Mouse (Mus musculus): ENCODE measurements around the gene Cdc6. TPM values are rescaled to one million over a fixed set of nuclear protein-coding genes. Genes with fewer than 3 reads are reported as not detected.

The Cdc6 gene
- total and polyA plus RNA-seq, 3 experiments, result 56.9 to 104 (median 69.4) TPM

- no peak overlapping the region for H3K9ac ChIP-seq (ENCODE audit: control insufficient read depth, low read depth, low read length, poor library complexity, severe bottlenecking)
- no peak overlapping the region for H3K27ac ChIP-seq (ENCODE audit: control insufficient read depth, low read depth, low read length)
- no peak overlapping the region for H3K4me3 ChIP-seq (ENCODE audit: control insufficient read depth in 1 of 2, insufficient read depth in 1 of 2, low read depth in 2 of 2, low read length in 2 of 2)
- TF ChIP-seq E2F4 (IDR thresholded peaks at IDR 0.05; ENCODE audit: borderline replicate concordance, low read depth, low read length) (no peak), CTCF (IDR thresholded peaks at IDR 0.05 in 2 of 3, conservative IDR thresholded peaks at IDR 0.05 in 1 of 3; ENCODE audit: control insufficient read depth in 1 of 3, insufficient read depth in 1 of 3, low read depth in 2 of 3, low read length in 3 of 3, poor library complexity in 1 of 3, severe bottlenecking in 1 of 3) (no peak), SIN3A (IDR thresholded peaks at IDR 0.05; ENCODE audit: low read length) (no peak), TAL1 (IDR thresholded peaks at IDR 0.05; ENCODE audit: low read length) (no peak), HCFC1 (IDR thresholded peaks at IDR 0.05; ENCODE audit: low read depth, low read length) (no peak), NRF1 (IDR thresholded peaks at IDR 0.05; ENCODE audit: insufficient read depth, low read depth, low read length, poor library complexity, severe bottlenecking) (no peak), MAZ (IDR thresholded peaks at IDR 0.05; ENCODE audit: low read depth, low read length) (no peak), MEF2A (IDR thresholded peaks at IDR 0.05; ENCODE audit: extremely low read depth, insufficient replicate concordance, low read depth, low read length, poor library complexity, severe bottlenecking) (no peak), BHLHE40 (IDR thresholded peaks at IDR 0.05; ENCODE audit: borderline replicate concordance, low read depth, low read length) (no peak), CHD1 (IDR thresholded peaks at IDR 0.05; ENCODE audit: low read depth, low read length) (no peak), EP300 (IDR thresholded peaks at IDR 0.05; ENCODE audit: low read depth in 1 of 2, low read length in 2 of 2) (no peak), USF2 (IDR thresholded peaks at IDR 0.05; ENCODE audit: borderline replicate concordance in 1 of 2, insufficient read depth in 1 of 2, low read depth in 1 of 2, low read length in 2 of 2) (no peak), NELFE (IDR thresholded peaks at IDR 0.05; ENCODE audit: low read depth, low read length) (no peak), MAX (IDR thresholded peaks at IDR 0.05; ENCODE audit: low read length) (no peak), KAT2A (conservative IDR thresholded peaks at IDR 0.05; ENCODE audit: low read depth, low read length) (no peak), POLR2AphosphoS5 (IDR thresholded peaks at IDR 0.05; ENCODE audit: borderline replicate concordance, low read depth, low read length) (no peak), ZMIZ1 (IDR thresholded peaks at IDR 0.05; ENCODE audit: low read depth, low read length) (no peak), ETS1 (IDR thresholded peaks at IDR 0.05; ENCODE audit: low read depth, low read length) (no peak), POLR2AphosphoS2 (IDR thresholded peaks at IDR 0.05; ENCODE audit: low read length) (no peak), RCOR1 (IDR thresholded peaks at IDR 0.05; ENCODE audit: low read depth, low read length) (no peak)
- H3K79me2 ChIP-seq (ENCODE audit: control insufficient read depth, insufficient read depth, low read length, poor library complexity), result no peaks in the 10 kb centered on the region
- no peaks in the 10 kb centered on the region for H3K9me3 ChIP-seq (replicated peaks; ENCODE audit: insufficient read depth, low read length)
- H3K36me3 ChIP-seq (ENCODE audit: control insufficient read depth in 1 of 2, insufficient read depth in 2 of 2, low read length in 2 of 2), result peaks cover 0 to 30% of the 10 kb centered on the region in 2 experiments; a peak in 2 of 4 replicates
- no peaks in the 10 kb centered on the region for H3K27me3 ChIP-seq (ENCODE audit: control insufficient read depth in 1 of 2, insufficient read depth in 2 of 2, low read length in 2 of 2)
- no peak for DNase-seq (ENCODE audit: low read depth, low spot score)
- peaks cover 0 to 5% of the 10 kb centered on the region in 2 experiments; a peak in 2 of 4 replicates for H3K4me1 ChIP-seq (ENCODE audit: control insufficient read depth in 1 of 2, insufficient read depth in 2 of 2, low read length in 2 of 2)
Measured at GRCm38 (mm10) chr11:98889077-98889476, 18.5 kb upstream of the Cdc6 start.

DNA sequence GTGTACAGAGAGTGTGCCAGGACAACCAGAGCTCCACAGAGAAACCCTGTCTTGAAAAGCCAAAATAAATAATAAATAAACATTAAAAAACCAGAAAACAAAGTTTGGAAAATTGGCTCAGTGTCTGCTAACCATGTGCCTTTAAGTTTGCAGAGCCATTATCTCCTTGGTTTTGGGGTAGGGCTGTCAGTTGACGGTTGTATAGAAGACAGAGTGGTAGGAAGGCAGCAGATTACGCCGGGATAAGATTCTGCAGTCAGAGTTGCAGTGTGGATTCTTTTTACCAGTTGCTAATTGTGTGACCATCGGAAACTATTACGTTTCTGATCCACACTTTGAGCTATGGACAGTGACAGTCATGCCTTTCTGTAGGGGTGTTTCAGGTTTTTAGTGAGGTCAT is 17.6 kb upstream of the Cdc6 start:
- DNase-seq (ENCODE audit: low read depth, low spot score), result no peak
- no peak overlapping the region for H3K27ac ChIP-seq (ENCODE audit: control insufficient read depth, low read depth, low read length)
- no peaks in the 10 kb centered on the region for H3K9me3 ChIP-seq (replicated peaks; ENCODE audit: insufficient read depth, low read length)
- H3K9ac ChIP-seq (ENCODE audit: control insufficient read depth, low read depth, low read length, poor library complexity, severe bottlenecking), result no peak overlapping the region
- H3K27me3 ChIP-seq (ENCODE audit: control insufficient read depth in 1 of 2, insufficient read depth in 2 of 2, low read length in 2 of 2), result no peaks in the 10 kb centered on the region
- no peak overlapping the region for H3K4me3 ChIP-seq (ENCODE audit: control insufficient read depth in 1 of 2, insufficient read depth in 1 of 2, low read depth in 2 of 2, low read length in 2 of 2)
- H3K36me3 ChIP-seq (ENCODE audit: control insufficient read depth in 1 of 2, insufficient read depth in 2 of 2, low read length in 2 of 2), result peaks cover 0 to 31% of the 10 kb centered on the region in 2 experiments; a peak in 2 of 4 replicates
- no peaks in the 10 kb centered on the region for H3K79me2 ChIP-seq (ENCODE audit: control insufficient read depth, insufficient read depth, low read length, poor library complexity)
- H3K4me1 ChIP-seq (ENCODE audit: control insufficient read depth in 1 of 2, insufficient read depth in 2 of 2, low read length in 2 of 2), result peaks cover 0 to 5% of the 10 kb centered on the region in 2 experiments; a peak in 2 of 4 replicates
- TF ChIP-seq RAD21 (IDR thresholded peaks at IDR 0.05; ENCODE audit: low read depth, low read length) (no peak), ZNF384 (IDR thresholded peaks at IDR 0.05; ENCODE audit: low read depth, low read length) (no peak), SIN3A (IDR thresholded peaks at IDR 0.05; ENCODE audit: low read length) (no peak; the same call in 1 of the 2 replicates), USF1 (IDR thresholded peaks at IDR 0.05; ENCODE audit: low read depth, low read length) (no peak), TAL1 (IDR thresholded peaks at IDR 0.05; ENCODE audit: low read length) (no peak), MAX (IDR thresholded peaks at IDR 0.05; ENCODE audit: low read length) (peak; percentile 20; the same call in 1 of the 2 replicates), MXI1 (IDR thresholded peaks at IDR 0.05; ENCODE audit: low read depth, low read length) (peak; percentile 32; the same call in 1 of the 2 replicates), EP300 (IDR thresholded peaks at IDR 0.05; ENCODE audit: low read depth in 1 of 2, low read length in 2 of 2) (peak in 1 of 2 experiments; percentile 64; a peak in 1 of 4 replicates), POLR2A (IDR thresholded peaks at IDR 0.05; ENCODE audit: control insufficient read depth in 1 of 2, insufficient read depth in 1 of 2, low read depth in 1 of 2, low read length in 2 of 2, poor library complexity in 1 of 2) (no peak), NELFE (IDR thresholded peaks at IDR 0.05; ENCODE audit: low read depth, low read length) (no peak), ZKSCAN1 (IDR thresholded peaks at IDR 0.05; ENCODE audit: low read depth, low read length) (no peak), GABPA (IDR thresholded peaks at IDR 0.05; ENCODE audit: low read depth, low read length) (no peak), ZC3H11A (IDR thresholded peaks at IDR 0.05; ENCODE audit: low read depth, low read length) (no peak), MYC (IDR thresholded peaks at IDR 0.05; ENCODE audit: low read depth, low read length) (no peak), MYB (IDR thresholded peaks at IDR 0.05; ENCODE audit: low read depth, low read length) (peak; percentile 56; the same call in 1 of the 2 replicates), BHLHE40 (IDR thresholded peaks at IDR 0.05; ENCODE audit: borderline replicate concordance, low read depth, low read length) (no peak)

Data from MEL (cell line).